Mouse (Mus musculus): ENCODE results near the gene Gid8.

The Gid8 gene

DNA sequence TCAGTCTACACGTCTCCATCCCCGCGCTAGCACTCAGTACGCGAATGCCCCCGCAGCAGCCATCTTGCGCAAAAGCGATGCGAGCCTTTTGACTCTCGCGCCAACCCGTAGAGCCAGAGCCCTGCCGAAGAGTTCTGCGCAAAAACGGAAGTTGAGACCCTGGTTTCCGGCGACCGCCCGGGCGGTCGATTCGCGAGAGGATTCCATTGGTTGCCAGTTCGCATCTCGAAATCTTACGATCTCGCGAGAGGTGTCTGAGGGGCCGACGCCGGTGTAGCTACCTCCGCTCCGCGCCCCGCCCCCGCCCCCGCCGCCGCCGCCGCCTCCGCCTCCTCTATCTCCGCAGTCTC, at the start of gene Gid8, which contains the start of gene Dido1:
TSS of gene Gid8 (plus strand) at position 195 of the 350 bp plus-strand sequence.
TSS of gene Dido1 (minus strand) at position 77 of the 350 bp plus-strand sequence.
- peak; percentile 94 for ATAC-seq (ENCODE audit: insufficient number of reproducible peaks, low FRiP score, low TSS enrichment)

DNA sequence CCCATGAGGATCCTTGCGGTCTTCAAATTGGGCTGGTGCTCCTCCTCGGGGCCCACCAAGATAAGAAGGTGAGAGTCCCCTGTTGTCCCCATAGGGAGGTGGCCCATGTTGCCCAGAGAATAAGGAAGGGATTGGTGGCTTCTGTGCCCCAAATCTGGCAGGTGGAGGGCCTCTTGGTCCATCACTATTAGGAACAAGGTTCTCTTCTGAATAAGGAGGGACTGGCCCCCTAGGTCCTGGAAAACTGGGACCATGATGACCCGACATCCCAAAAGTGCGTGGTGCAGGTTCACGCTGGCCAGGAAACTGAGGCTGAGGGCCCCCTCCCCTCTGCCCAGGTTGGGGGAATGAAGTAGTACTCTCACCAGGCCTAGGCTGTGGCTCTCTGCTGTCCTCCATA, 49.4 kb upstream of the Gid8 start:
- no peak for ATAC-seq (ENCODE audit: insufficient number of reproducible peaks, low FRiP score, low TSS enrichment)

- no peak for ATAC-seq (ENCODE audit: insufficient number of reproducible peaks, low FRiP score, low TSS enrichment)
Measured at GRCm38 (mm10) chr2:180662008-180662407, 47.9 kb upstream of the Gid8 start.

DNA sequence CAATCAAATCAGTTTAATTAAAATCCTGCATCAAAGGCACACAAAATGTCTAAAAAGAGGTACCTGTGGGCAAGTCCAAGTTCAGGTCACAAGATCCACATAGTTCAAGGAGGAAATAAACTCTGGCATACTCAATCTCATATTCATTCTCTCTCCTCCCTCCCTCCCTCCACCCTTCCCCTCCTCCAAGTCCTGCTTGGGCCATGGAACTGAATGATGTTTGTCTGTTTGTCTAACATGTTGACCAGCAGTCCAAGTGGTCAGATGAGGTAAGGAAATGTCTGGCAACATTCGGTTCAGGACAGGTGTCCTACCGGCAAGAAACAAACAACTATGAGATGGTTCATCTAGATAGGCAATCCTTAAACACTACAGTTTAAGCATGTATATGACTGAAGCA, 33.2 kb upstream of the Gid8 start:
- no peak for ATAC-seq (ENCODE audit: insufficient number of reproducible peaks, low FRiP score, low TSS enrichment)

- ATAC-seq (ENCODE audit: insufficient number of reproducible peaks, low FRiP score, low TSS enrichment) = peak; percentile 70; the same call in 1 of the 2 replicates
Measured at GRCm38 (mm10) chr2:180678609-180679140, 31.2 kb upstream of the Gid8 start.

- ATAC-seq (ENCODE audit: insufficient number of reproducible peaks, low FRiP score, low TSS enrichment) = no peak
Measured at GRCm38 (mm10) chr2:180681225-180681624, 28.7 kb upstream of the Gid8 start.

DNA sequence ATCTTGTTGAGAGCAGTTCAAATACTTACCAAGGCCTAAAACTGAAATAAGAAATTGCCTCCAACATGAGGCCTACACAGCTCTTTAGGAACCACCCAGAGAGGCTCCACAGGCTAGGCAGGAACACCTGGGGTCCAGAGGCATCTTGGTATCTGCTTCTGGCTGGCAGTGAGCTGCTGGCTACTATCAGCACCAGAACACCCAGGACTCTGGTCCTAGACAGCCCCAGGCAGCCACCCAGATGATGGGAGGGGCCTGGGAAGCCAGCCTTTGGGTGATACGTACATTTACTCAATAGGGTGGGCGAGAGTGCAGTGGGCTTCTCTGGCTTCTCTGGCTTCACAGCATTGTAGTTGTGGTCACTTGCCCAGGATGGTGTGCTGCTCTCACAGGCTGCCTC, 26.4 kb upstream of the Gid8 start:
- ATAC-seq (ENCODE audit: insufficient number of reproducible peaks, low FRiP score, low TSS enrichment) = no peak

- no peak for ATAC-seq (ENCODE audit: insufficient number of reproducible peaks, low FRiP score, low TSS enrichment)
Measured at GRCm38 (mm10) chr2:180684031-180684430, 25.9 kb upstream of the Gid8 start.

GRCm38 (mm10) chr2:180689841-180690240, 20.1 kb upstream of the Gid8 start:
- ATAC-seq (ENCODE audit: insufficient number of reproducible peaks, low FRiP score, low TSS enrichment) = no peak

DNA sequence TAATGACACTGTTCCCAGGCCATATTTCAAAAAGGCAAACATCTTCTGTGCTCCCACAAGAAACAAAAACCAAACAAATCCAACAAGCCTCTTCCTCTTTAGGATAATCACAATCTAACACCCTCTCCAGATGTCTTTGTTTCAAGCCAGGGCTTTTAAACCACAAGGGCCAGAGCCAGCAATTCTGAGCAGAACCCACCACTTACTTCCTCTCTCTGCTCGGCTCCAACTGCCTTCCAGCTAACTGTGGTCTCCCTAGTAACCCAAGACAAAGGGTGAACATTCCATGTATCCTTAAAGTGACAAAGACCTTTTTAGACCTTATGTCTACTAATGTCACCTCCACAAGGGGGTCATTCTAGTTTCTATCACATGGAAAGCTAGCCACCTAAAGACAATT, 17.3 kb upstream of the Gid8 start:
- ATAC-seq (ENCODE audit: insufficient number of reproducible peaks, low FRiP score, low TSS enrichment) = no peak

DNA sequence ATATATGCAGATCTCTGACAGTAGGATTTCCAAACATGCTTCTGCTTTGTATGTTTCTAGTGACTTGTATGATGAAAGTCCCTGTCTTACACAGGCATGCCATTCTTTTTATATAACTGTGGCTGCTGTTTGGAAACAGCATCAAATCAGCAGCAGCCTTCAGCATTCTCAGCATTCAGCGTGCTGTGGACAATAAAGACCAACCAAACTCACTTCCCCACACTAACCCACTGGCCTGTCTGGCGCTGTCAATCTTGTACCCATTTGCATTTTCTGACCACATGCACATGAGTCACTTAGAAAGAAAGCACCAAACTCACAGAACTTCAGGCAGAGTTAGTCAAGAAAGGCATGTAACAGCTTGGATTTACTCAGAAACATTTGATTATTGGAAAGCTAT, 14.7 kb upstream of the Gid8 start:
- ATAC-seq (ENCODE audit: insufficient number of reproducible peaks, low FRiP score, low TSS enrichment) = no peak

- no peak for ATAC-seq (ENCODE audit: insufficient number of reproducible peaks, low FRiP score, low TSS enrichment)
Measured at GRCm38 (mm10) chr2:180700457-180700856, 9.5 kb upstream of the Gid8 start.

- no peak for ATAC-seq (ENCODE audit: insufficient number of reproducible peaks, low FRiP score, low TSS enrichment)
Measured at GRCm38 (mm10) chr2:180701053-180701766, 8.7 kb upstream of the Gid8 start.

- ATAC-seq (ENCODE audit: insufficient number of reproducible peaks, low FRiP score, low TSS enrichment) = peak; percentile 94
Measured at GRCm38 (mm10) chr2:180701767-180702621, 7.9 kb upstream of the Gid8 start.

GRCm38 (mm10) chr2:180702701-180703149, 7.2 kb upstream of the Gid8 start:
- ATAC-seq (ENCODE audit: insufficient number of reproducible peaks, low FRiP score, low TSS enrichment) = no peak

- no peak for ATAC-seq (ENCODE audit: insufficient number of reproducible peaks, low FRiP score, low TSS enrichment)
Measured at GRCm38 (mm10) chr2:180703175-180703574, 6.7 kb upstream of the Gid8 start.

DNA sequence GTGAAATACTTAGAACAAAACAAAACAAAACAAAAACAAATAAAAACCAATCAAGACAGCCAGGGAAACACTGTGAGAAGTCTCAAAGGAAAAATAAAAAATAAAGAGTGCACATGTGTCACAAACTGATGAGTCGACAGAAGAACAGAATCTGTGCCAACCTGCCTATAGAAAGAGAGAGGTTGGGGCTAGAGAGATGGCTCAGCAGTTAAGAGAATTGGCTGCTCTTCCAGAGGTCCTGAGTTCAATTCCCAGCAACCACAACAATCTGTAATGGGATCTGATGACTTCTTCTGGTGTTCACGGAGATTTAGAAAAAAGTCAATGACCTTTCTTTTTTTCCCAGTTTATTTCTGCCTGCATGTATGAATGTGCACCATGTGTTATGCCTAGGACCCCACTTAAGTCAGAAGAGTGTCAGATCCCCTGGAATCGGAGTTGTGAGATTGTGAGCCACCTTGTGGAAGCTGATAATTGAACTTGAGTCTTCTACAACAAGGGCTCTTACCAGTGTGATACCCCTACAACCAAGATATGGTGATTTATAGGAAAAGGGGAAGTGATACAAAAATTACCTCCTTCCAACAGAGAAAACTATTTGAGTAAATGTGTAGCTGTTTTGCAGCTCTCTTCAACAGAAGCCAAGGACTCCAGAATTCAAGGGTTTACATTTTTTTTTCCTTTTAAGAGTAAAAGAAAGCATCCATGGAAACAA, 6.1 kb upstream of the Gid8 start:
- no peak for ATAC-seq (ENCODE audit: insufficient number of reproducible peaks, low FRiP score, low TSS enrichment)

- ATAC-seq (ENCODE audit: insufficient number of reproducible peaks, low FRiP score, low TSS enrichment) = no peak
Measured at GRCm38 (mm10) chr2:180704591-180704990, 5.3 kb upstream of the Gid8 start.

DNA sequence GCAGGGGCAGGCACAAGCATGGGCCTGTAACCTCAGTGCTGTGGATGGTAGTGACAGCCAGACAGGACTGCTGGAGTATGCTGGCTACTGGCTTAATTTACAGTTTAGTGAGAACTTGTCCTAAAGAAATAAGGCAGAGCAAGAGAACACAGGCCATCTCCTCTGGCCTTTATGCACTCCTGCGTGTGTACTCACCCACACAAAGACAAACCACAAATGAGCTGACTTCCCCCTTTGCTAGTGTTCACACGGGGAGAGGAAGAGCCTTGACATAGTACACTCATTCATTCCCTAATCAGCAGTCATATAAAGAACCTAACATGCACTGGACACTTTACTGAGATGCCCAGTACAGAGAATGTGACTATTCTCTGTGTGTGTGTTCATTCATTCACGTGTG, 4.9 kb upstream of the Gid8 start:
- no peak for ATAC-seq (ENCODE audit: insufficient number of reproducible peaks, low FRiP score, low TSS enrichment)

DNA sequence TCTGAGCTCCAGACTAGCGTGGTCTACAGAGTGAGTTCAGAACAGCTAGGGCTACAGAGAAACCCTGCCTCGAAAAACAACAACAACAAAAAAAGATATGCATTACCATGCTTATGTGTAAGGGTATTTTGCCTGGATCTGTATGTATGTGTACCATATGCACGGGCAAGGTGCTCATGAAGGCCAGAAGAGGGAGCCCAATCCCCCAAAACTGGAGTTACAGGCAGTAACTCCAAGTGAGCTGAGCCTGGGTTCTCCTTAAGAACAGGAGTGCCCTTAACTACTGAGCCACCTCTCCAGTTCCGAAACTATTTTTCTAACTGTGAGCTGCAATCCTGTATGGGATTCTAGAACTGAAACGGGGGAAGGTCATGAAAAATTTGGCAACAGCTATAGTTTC, 3.9 kb upstream of the Gid8 start:
- no peak for ATAC-seq (ENCODE audit: insufficient number of reproducible peaks, low FRiP score, low TSS enrichment)
